Mouse (Mus musculus): ENCODE data around the gene Gm49321. TPM values are rescaled to one million over a fixed set of nuclear protein-coding genes. Genes with fewer than 3 reads are reported as not detected.

Gene Gm49321
- polyA plus RNA-seq, 1 experiment from 2014 or later = 12.0 TPM

DNA sequence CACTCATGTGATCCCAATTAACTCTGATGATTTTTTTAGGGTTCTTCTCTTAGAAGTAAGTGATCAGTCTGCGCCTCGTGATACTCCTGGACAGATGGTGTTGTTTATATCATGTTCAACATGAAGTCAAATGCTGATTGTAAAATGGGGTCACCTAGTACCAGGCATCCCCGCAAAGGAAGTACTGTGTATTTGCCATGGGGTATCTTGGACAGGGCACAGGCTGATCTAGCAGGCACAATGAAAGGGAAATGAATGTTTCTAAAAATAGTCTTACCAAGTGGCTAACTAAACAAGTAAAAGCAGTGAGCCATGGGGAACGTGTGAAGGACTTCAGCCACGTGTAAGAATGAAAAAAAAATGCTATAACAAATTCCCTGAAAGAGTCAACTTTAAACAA, 17.3 kb downstream of the Gm49321 start:
- Histone ChIP-seq H3K4me2 (no peak overlapping the region), H3K4me1 (ENCODE audit: control insufficient read depth, insufficient read depth, low read length) (peaks cover 6% of the 10 kb centered on the region), H3K9ac (ENCODE audit: low read depth, low read length) (no peak overlapping the region), H3K4me3 (ENCODE audit: low read depth, low read length) (no peak overlapping the region), H3K36me3 (ENCODE audit: control insufficient read depth, insufficient read depth, low read length) (no peaks in the 10 kb centered on the region), H3K27ac (ENCODE audit: low read depth, low read length) (no peak overlapping the region), H3K9me3 (replicated peaks; ENCODE audit: control insufficient read depth, low read length) (no peaks in the 10 kb centered on the region), H3K27me3 (ENCODE audit: control insufficient read depth, insufficient read depth, low read length) (no peaks in the 10 kb centered on the region)
- 54% methylated on average over 5 of the region's 5 CpGs for WGBS (ENCODE audit: insufficient replicate concordance)
- ATAC-seq (replicated peaks; ENCODE audit: insufficient number of reproducible peaks, low FRiP score, low TSS enrichment) = no peak

GRCm38 (mm10) chr12:73957676-73958075, 20.2 kb downstream of the Gm49321 start:
- Histone ChIP-seq H3K4me1 (ENCODE audit: control insufficient read depth, insufficient read depth, low read length) (peaks cover 6% of the 10 kb centered on the region), H3K9me3 (replicated peaks; ENCODE audit: control insufficient read depth, low read length) (no peaks in the 10 kb centered on the region), H3K27me3 (ENCODE audit: control insufficient read depth, insufficient read depth, low read length) (no peaks in the 10 kb centered on the region), H3K27ac (ENCODE audit: low read depth, low read length) (no peak overlapping the region), H3K4me2 (no peak overlapping the region), H3K36me3 (ENCODE audit: control insufficient read depth, insufficient read depth, low read length) (no peaks in the 10 kb centered on the region), H3K4me3 (ENCODE audit: low read depth, low read length) (no peak overlapping the region), H3K9ac (ENCODE audit: low read depth, low read length) (no peak overlapping the region)
- no peak for ATAC-seq (replicated peaks; ENCODE audit: insufficient number of reproducible peaks, low FRiP score, low TSS enrichment)
- WGBS (ENCODE audit: insufficient replicate concordance) = 78% methylated on average over 3 of the region's 3 CpGs

DNA sequence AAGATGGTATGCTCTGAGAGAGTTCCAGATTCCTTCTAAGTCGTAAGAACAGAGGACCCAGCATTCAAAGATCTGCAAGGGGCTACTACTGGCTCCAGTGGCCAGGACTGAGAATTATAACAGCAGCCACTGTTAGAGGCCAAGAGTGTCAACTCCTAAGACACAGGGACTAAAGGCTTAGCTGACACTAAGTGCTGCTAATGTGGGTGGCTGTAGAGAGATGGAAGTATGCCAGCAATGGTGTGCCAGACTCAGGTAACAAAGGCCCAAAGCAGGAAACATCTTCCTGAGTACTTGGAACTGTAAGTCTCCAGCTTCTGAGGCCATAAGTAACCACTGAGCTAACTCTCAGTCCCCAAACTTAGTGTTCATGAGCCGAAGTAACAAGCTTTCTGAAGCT, 21.4 kb downstream of the Gm49321 start:
- 73% methylated on average over 2 of the region's 2 CpGs for WGBS (ENCODE audit: insufficient replicate concordance)
- Histone ChIP-seq H3K27me3 (ENCODE audit: control insufficient read depth, insufficient read depth, low read length) (no peaks in the 10 kb centered on the region), H3K4me3 (ENCODE audit: low read depth, low read length) (no peak overlapping the region), H3K4me2 (no peak overlapping the region), H3K9me3 (replicated peaks; ENCODE audit: control insufficient read depth, low read length) (no peaks in the 10 kb centered on the region), H3K4me1 (ENCODE audit: control insufficient read depth, insufficient read depth, low read length) (peaks cover 6% of the 10 kb centered on the region), H3K27ac (ENCODE audit: low read depth, low read length) (no peak overlapping the region), H3K36me3 (ENCODE audit: control insufficient read depth, insufficient read depth, low read length) (no peaks in the 10 kb centered on the region), H3K9ac (ENCODE audit: low read depth, low read length) (no peak overlapping the region)
- ATAC-seq (replicated peaks; ENCODE audit: insufficient number of reproducible peaks, low FRiP score, low TSS enrichment) = no peak

DNA sequence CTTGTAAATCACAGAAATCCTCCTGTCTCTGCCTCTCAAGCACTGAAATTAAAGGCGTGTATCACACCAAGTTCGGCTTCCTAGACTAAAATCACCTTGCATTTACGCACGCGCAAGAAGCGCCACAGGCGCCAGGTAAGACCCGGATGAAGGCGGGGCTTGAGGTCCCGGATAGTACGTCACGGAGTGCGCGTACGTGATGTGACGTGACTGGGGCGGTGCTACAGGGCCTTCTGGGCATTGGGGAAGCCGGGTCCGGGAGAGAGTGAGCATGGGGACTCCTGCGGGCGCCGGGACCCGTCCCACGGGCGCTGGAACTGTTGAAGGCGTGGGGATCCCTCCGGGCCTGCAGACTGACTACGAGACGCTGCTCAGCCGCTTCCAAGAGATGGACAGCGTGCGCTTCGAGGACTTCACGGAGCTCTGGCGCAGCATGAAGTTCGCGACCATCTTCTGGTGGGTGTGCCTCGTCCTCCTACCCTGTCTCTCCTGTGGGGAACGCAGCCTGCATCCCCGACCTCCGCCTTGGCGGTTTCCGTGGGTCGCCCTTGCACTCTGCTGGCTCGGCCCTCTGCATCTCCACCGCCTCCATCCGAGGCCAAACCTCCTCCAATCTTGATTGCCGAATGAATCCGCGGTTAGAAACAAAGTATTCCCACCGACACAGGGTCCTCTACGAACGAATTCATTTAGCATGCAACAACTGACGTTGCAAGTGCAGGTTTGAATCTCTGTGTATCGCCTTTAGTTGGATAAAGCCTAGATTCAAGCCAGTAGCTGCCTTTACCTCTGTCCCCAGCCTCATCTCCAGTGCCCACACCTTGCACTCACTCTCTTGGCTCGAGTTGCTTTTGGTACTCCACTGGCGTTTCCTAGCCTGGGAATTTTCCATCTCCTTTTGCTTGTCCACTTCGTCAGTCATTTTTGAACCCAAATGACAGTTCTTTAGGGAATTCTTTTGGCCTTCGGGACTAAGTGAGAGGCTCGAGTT, 27.1 kb downstream of the Gm49321 start, which contains the start of gene Snapc1:
Gene Snapc1, plus strand, starts transcription at position 191 of the 991 bp plus-strand sequence.
- peak within 1 kb of the TSS; percentile 69 for H3K4me2 ChIP-seq
- WGBS (ENCODE audit: insufficient replicate concordance) = 1% methylated on average over 60 of the region's 60 CpGs
- H3K9me3 ChIP-seq (replicated peaks; ENCODE audit: control insufficient read depth, low read length) = no peaks in the 10 kb centered on the region

GRCm38 (mm10) chr12:73969142-73969541, 31.7 kb downstream of the Gm49321 start:
- Histone ChIP-seq H3K27ac (ENCODE audit: low read depth, low read length) (no peak overlapping the region), H3K36me3 (ENCODE audit: control insufficient read depth, insufficient read depth, low read length) (peaks cover 42% of the 10 kb centered on the region), H3K27me3 (ENCODE audit: control insufficient read depth, insufficient read depth, low read length) (no peaks in the 10 kb centered on the region), H3K4me1 (ENCODE audit: control insufficient read depth, insufficient read depth, low read length) (peaks cover 8% of the 10 kb centered on the region), H3K4me2 (no peak overlapping the region), H3K9me3 (replicated peaks; ENCODE audit: control insufficient read depth, low read length) (peaks cover 3% of the 10 kb centered on the region; the same call in 1 of the 2 replicates), H3K4me3 (ENCODE audit: low read depth, low read length) (no peak overlapping the region), H3K9ac (ENCODE audit: low read depth, low read length) (no peak overlapping the region)
- WGBS (ENCODE audit: insufficient replicate concordance) = 94% methylated on average over 8 of the region's 8 CpGs
- ATAC-seq (replicated peaks; ENCODE audit: insufficient number of reproducible peaks, low FRiP score, low TSS enrichment) = no peak

More for the DNA sequence above, 27.1 kb downstream of the Gm49321 start, which contains the start of gene Snapc1:
- Histone ChIP-seq H3K9ac (ENCODE audit: low read depth, low read length) (peak within 1 kb of the TSS; percentile 81), H3K27me3 (ENCODE audit: control insufficient read depth, insufficient read depth, low read length) (no peaks in the 10 kb centered on the region), H3K27ac (ENCODE audit: low read depth, low read length) (peak within 1 kb of the TSS; percentile 51), H3K4me3 (ENCODE audit: low read depth, low read length) (peak within 1 kb of the TSS; percentile 84), H3K4me1 (ENCODE audit: control insufficient read depth, insufficient read depth, low read length) (peaks cover 8% of the 10 kb centered on the region), H3K36me3 (ENCODE audit: control insufficient read depth, insufficient read depth, low read length) (peaks cover 15% of the 10 kb centered on the region)
- ATAC-seq (replicated peaks; ENCODE audit: insufficient number of reproducible peaks, low FRiP score, low TSS enrichment) = peak; percentile 99

GRCm38 (mm10) chr12:73974584-73974983, 37.1 kb downstream of the Gm49321 start:
- WGBS (ENCODE audit: insufficient replicate concordance) = 78% methylated on average over 6 of the region's 6 CpGs
- H3K36me3 ChIP-seq (ENCODE audit: control insufficient read depth, insufficient read depth, low read length) = peaks cover 43% of the 10 kb centered on the region

DNA sequence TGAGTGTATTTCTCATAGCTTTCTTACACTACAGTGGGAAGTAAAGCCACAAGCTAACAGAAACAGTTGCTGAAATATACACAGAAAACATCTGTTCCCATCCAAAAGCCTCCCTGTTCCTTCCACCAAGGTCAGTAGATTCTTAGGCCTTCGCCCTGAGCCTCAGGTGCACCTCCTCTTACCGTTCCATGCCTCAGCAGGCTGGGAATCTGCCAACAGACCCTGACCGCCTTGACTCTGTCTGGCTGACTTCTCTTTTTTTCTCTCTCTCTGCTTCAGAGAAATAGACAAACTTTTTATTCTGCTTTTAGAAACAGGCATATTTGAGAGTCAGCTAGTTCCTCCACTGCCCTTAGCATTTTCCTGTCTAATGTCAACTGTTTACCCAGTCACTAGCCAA, 40.7 kb downstream of the Gm49321 start:
- Histone ChIP-seq H3K27ac (ENCODE audit: low read depth, low read length) (no peak overlapping the region), H3K4me2 (no peak overlapping the region), H3K36me3 (ENCODE audit: control insufficient read depth, insufficient read depth, low read length) (peaks cover 20% of the 10 kb centered on the region), H3K4me1 (ENCODE audit: control insufficient read depth, insufficient read depth, low read length) (no peaks in the 10 kb centered on the region), H3K9me3 (replicated peaks; ENCODE audit: control insufficient read depth, low read length) (no peaks in the 10 kb centered on the region), H3K27me3 (ENCODE audit: control insufficient read depth, insufficient read depth, low read length) (no peaks in the 10 kb centered on the region), H3K9ac (ENCODE audit: low read depth, low read length) (no peak overlapping the region), H3K4me3 (ENCODE audit: low read depth, low read length) (no peak overlapping the region)
- ATAC-seq (replicated peaks; ENCODE audit: insufficient number of reproducible peaks, low FRiP score, low TSS enrichment) = no peak
- 93% methylated on average over 3 of the region's 3 CpGs for WGBS (ENCODE audit: insufficient replicate concordance)

More at GRCm38 (mm10) chr12:73974584-73974983, 37.1 kb downstream of the Gm49321 start:
- Histone ChIP-seq H3K4me3 (ENCODE audit: low read depth, low read length) (no peak overlapping the region), H3K4me1 (ENCODE audit: control insufficient read depth, insufficient read depth, low read length) (no peaks in the 10 kb centered on the region), H3K4me2 (no peak overlapping the region), H3K27me3 (ENCODE audit: control insufficient read depth, insufficient read depth, low read length) (no peaks in the 10 kb centered on the region), H3K27ac (ENCODE audit: low read depth, low read length) (no peak overlapping the region), H3K9ac (ENCODE audit: low read depth, low read length) (no peak overlapping the region), H3K9me3 (replicated peaks; ENCODE audit: control insufficient read depth, low read length) (peaks cover 3% of the 10 kb centered on the region; the same call in 1 of the 2 replicates)
- no peak for ATAC-seq (replicated peaks; ENCODE audit: insufficient number of reproducible peaks, low FRiP score, low TSS enrichment)

DNA sequence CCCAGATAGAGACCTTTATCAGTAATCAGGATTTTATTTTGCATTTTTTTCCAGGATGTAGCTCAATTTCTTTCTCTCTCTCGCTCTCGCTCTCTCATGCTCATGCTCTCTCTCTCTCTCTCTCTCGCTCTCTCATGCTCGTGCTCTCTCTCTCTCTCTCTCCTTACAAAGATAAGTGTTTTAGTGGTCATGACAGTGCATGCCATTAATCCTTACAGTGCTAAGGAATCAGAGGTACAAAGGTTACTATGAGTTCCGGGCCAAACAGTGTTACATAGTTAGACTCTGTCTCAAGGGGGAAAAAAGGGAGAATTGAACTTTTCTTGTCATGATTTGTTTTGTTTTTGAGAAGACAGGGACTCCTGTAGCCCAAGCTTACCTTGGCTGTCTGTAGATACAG, 42.2 kb downstream of the Gm49321 start:
- Histone ChIP-seq H3K9me3 (replicated peaks; ENCODE audit: control insufficient read depth, low read length) (no peaks in the 10 kb centered on the region), H3K9ac (ENCODE audit: low read depth, low read length) (no peak overlapping the region), H3K36me3 (ENCODE audit: control insufficient read depth, insufficient read depth, low read length) (peaks cover 20% of the 10 kb centered on the region), H3K27ac (ENCODE audit: low read depth, low read length) (no peak overlapping the region), H3K4me2 (no peak overlapping the region), H3K4me1 (ENCODE audit: control insufficient read depth, insufficient read depth, low read length) (no peaks in the 10 kb centered on the region), H3K27me3 (ENCODE audit: control insufficient read depth, insufficient read depth, low read length) (no peaks in the 10 kb centered on the region), H3K4me3 (ENCODE audit: low read depth, low read length) (no peak overlapping the region)
- WGBS (ENCODE audit: insufficient replicate concordance) = 87% methylated on average over 5 of the region's 5 CpGs
- ATAC-seq (replicated peaks; ENCODE audit: insufficient number of reproducible peaks, low FRiP score, low TSS enrichment) = no peak

All from heart, embryonic 11.5 days (tissue).